Mouse (Mus musculus) urinary bladder, adult 2 months (tissue): Measurements from ENCODE around the gene Arpc2. TPM values are rescaled to one million over a fixed set of nuclear protein-coding genes. Genes with fewer than 3 reads are reported as not detected.

Source experiments
- DNase-seq: peaks from one replicate; pipeline ENCODE4 v3.0.0; 2022; ENCODE audit warnings: low spot score
- polyA plus RNA-seq: library from polyadenylated mRNA; depleted of rRNA; stranded (reverse); fragments of >200 nt; gene quantifications from 2 replicates; pipeline ENCODE4 v1.2.3, GENCODE M21; 2012; rRNA removed

The Arpc2 gene
- polyA plus RNA-seq, 1 experiment = 394 TPM

GRCm38 (mm10) chr1:74302229-74302628, 66.3 kb downstream of the Arpc2 start:
- DNase-seq = no peak

DNA sequence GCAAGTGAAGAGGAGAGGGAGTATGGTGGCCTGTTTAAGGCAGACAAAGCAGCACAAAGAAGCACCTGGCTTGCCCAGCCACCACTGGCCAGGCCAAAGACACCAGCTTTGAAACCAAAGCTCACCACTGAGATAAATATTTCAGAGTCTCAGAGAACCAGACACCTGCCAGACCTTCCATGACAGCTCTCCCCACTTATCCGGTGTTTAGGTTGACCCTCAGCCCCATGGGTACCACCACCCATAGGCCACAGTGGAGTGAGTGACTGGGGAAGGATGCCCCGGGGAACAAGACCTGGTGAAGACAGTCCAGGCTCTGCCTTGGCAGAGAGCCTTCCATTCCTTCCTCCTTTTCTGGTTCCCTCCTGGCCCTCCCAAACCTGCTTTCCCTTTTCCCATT, 67.0 kb downstream of the Arpc2 start:
- DNase-seq = no peak

DNA sequence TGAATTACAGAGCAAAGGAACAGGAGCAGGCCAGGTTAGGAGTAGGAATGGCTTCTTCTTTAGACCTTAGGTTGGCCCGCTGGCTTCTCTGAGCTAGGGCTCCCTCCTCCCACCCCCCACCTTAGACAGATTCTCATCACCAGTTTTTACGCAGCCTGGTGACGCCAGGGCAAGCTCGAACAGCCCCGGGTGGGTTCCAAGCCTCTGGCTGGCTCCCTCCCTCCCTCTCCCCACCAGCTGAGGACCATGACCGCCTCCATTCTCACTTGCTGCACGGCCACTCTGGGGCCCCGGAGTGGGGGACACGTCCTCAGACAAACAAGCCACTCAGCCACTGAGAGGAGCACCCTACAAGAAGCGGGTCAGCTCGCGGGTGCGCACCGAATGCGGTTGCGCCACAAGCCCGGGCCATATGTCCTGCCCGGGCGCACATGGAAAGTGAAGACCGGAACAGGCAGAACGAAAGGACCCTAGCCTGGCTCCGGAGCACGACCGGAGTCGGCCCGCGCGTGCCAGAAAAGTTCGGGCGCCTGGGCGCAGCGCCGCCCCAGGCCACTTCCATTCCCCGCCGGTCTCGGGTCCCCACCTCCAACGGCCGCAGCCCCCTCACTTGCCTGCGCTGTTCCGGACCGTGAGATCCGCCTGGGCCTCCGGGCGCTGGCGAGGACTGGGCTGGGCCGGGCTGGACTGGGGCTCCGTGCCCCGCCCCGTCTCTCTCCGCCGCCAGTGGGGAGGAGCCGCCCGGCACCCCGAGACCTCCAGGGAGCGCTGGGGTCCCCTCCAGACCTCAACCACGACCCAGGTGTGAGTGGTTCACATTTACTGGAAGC, 67.8 kb downstream of the Arpc2 start:
- peak; percentile 83 for DNase-seq

DNA sequence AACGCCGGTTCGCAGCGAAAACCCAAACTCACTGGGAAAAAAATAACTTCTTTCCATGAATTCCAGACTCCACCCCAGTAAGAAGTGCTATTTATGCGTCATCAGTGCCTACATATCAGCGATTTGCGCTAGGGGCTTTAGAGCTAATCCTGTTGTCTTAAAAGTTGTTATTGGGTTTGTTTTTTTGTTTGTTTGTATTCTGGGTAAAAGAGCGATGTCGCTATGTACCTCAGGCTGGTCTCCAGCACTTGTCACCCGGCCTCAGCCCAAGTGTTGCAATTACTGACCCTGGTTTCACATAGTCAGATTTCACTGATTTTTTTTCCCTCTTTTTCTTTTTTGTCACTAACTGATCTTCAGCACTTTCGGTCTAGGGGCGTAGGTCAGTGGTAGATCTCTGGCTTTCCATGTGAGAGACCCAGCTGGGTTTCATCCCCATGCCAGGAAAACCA, 68.5 kb downstream of the Arpc2 start:
- DNase-seq = no peak

GRCm38 (mm10) chr1:74304946-74305345, 69.1 kb downstream of the Arpc2 start:
- no peak for DNase-seq

DNA sequence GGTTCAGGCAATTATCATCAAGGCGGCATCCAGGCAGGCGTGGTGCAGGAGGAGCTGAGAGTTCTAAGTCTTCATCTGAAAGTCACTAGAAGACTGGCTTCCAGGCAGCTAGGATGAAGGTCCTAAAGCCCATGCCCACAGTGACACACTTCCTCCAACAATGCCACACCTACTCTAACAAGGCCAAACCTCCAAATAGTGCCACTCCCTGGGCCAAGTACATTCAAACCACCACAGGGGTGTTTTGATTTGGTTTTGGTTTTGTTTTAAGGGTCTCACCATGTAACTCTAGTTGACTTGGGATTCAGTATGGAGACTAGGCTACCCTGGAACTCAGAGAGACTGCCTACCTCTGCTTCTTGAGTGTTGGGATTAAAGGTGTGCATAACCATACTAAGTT, 69.6 kb downstream of the Arpc2 start, which contains the start of gene Tmbim1:
Tmbim1 (minus strand) TSS at position 101 of the 400 bp plus-strand sequence.
- no peak for DNase-seq

DNA sequence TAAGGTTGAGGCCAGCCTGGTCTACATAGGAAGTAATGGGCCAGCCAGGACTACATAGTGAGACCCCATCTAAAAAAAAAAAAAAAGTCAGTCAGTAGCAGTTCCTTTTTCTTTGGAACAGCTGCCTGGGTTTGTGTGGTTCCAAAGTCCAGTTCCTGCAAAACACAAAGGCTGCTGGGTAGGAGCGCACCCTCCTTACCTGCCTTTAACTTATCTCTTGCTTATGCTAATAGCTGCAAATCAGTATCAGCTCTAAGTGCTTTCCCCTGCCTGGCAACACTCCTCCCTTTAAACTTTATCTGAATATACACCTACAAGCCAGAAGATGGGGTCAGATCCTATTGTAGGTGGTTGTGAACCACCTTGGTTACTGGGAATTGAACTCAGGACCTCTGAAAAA, 71.3 kb downstream of the Arpc2 start:
- DNase-seq = no peak

DNA sequence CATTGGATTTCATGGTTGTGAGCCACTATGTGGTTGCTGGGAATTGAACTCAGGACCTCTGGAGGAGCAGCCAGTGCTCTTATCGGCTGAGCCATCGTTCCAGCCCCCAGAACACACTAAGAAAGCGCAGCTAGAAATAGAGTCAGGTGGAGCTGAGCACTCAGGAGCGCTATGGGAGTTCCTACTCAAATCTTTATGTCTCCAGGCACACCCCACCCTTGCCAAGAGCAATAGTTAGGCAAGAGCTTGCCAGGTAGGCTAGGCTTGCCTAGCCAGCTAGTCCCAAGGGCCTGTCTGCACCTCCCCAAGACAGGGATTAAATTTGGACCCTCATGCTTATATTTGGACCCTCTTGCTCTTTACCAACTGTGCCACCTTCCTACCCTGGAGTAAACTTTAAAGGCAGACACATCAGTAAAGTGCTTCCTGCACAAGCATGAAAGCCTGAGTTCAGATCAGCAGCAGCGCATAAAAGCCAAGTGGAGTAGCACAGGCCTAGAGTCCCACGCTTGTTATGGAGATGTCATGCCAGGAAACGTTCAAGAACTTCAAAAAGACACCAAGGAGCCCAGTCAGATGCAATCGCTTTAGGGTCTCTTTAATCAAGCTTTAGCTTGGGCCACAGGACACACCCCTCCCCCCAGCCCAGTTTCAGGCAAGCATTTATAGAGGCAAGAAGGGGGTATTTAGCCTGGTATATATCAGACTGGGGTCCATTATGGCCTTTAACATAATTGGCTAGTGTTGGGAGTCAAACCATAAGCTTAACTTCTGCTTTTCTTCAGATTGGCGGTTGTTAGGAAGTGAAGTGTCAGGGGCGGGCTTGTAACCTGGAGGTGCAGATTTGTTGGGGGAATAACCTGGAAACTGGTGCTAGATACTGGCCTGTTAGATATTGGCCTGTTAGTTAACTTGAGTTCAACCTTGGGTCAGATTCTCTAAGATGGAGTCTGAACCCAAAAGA, 72.4 kb downstream of the Arpc2 start:
- no peak for DNase-seq

DNA sequence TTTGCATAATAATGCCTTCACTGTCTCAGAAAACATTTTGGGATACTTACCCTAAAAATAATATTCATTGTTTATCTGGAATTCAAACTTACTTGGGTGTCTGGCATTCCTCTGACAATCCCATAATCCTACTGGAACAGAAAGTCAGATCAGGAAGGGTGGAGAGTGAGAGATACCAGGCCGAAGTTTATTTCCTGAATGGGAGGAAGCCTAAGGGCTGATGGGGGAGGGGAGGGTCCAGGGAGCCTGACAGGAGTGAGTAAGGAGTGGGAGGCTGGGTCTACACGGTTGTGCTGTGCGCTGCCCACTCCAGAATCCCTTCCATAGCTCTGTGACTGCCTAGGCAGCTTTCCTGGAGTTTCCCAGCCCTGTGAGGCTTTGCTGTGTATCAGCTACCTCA, 73.9 kb downstream of the Arpc2 start:
- no peak for DNase-seq

- no peak for DNase-seq
These were observed 77.3 kb downstream of the Arpc2 start for GRCm38 (mm10) chr1:74313049-74313692.

DNA sequence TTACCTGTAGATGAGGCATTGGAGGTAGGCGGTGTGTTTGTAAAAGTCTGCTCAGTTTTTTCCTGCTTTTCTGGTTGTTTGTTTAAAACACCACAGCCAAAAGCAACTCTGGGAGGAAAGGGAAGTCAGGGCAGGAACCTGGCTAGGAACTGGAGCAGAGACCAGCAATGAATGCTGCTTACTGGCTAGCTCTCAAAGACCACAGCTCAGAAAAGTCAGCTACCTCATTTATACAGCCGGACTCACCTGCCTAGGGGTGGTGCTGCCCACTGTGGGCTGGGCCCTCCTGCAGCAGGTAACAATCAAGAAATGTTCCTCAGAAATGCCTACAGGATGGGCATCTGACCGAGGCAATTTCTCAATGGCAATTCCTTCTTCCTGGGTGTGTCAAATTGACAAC, 78.9 kb downstream of the Arpc2 start:
- no peak for DNase-seq

DNA sequence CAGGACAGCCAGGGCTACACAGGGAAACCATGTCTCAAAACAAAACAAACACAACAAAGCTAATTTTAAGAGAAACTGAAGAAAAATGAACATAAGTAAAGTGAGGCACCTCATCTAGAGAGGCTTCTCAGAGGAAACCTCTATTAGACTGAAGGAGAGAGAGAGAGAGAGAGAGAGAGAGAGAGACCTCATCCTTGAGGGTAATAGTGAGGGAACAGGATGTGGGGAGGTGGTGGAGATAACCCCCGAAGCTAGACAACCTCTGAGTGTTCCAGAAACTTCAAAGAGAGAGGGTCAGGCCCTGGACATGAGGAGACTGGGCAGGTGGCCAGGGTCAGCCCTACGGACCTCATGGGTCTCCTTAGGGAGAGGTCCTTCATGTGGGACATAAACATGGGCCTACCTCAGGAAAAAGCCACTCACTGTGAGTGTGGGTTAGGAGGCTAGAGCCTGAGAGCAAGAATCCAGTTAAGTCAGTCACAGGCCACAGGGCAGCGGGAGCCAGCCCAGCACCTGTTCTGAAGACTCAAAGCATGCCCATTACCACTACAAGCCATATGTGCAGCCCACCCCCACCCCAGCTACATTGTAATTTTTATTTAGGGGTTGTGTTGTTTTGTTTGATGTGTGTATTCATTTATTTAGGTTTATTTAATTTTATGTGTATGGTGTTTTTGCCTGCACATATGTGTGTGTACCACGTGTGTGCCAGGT, 80.4 kb downstream of the Arpc2 start:
- no peak for DNase-seq

Other genes with a start within 250 kb of the Arpc2 start
- 192 and 408 TPM in 2 replicates for gene Tns1, start 111.6 kb upstream of the Arpc2 start, polyA plus RNA-seq
- 1.2 TPM in 2 replicates for gene Rufy4, start 110.5 kb upstream of the Arpc2 start, polyA plus RNA-seq
- 0.03 TPM in 2 replicates for gene Cxcr2, start 82.1 kb upstream of the Arpc2 start, polyA plus RNA-seq
- not detected in 2 replicates for gene Cxcr1, start 41.5 kb upstream of the Arpc2 start, polyA plus RNA-seq
- 1.6 TPM in 2 replicates for gene Gpbar1, start 42.5 kb downstream of the Arpc2 start, polyA plus RNA-seq
- 131 and 137 TPM in 2 replicates for gene Aamp, start 48.7 kb downstream of the Arpc2 start, polyA plus RNA-seq
- 60.6 and 61.9 TPM in 2 replicates for gene Pnkd, start 48.8 kb downstream of the Arpc2 start, polyA plus RNA-seq
- 91.2 and 120 TPM in 2 replicates for gene Tmbim1, start 69.5 kb downstream of the Arpc2 start, polyA plus RNA-seq
- 2.7 and 2.9 TPM in 2 replicates for gene Catip, start 126.0 kb downstream of the Arpc2 start, polyA plus RNA-seq
- 13.2 and 16.5 TPM in 2 replicates for gene Slc11a1, start 139.1 kb downstream of the Arpc2 start, polyA plus RNA-seq
- gene Ctdsp1, start 155.4 kb downstream of the Arpc2 start, polyA plus RNA-seq = 93.7 and 117 TPM in 2 replicates
- gene Vil1, start 173.3 kb downstream of the Arpc2 start, polyA plus RNA-seq = 0.07 and 0.10 TPM in 2 replicates